Mouse (Mus musculus): ENCODE measurements around the gene Nr5a2. TPM values are rescaled to one million over a fixed set of nuclear protein-coding genes. Genes with fewer than 3 reads are reported as not detected.

The Nr5a2 gene
- total and polyA plus RNA-seq, 2 experiments from 2014 or later: 0.43 to 2.6 TPM

GRCm38 (mm10) chr1:136939220-136939619 lies 21.0 kb downstream of the Nr5a2 start:
- Histone ChIP-seq H3K36me3 (ENCODE audit: insufficient read depth, low read length) (no peaks in the 10 kb centered on the region), H3K9me3 (ENCODE audit: low read length) (no peaks in the 10 kb centered on the region), H3K9ac (replicated peaks; ENCODE audit: low read length, poor library complexity, severe bottlenecking) (no peak overlapping the region), H3K27ac (ENCODE audit: low read depth, low read length) (no peak overlapping the region), H3K27me3 (ENCODE audit: insufficient read depth, low read length) (peaks cover 10% of the 10 kb centered on the region), H3K4me1 (ENCODE audit: insufficient read depth, low read length) (no peaks in the 10 kb centered on the region), H3K4me3 (ENCODE audit: low read depth, low read length) (no peak overlapping the region), H3K4me2 (ENCODE audit: low read depth, low read length, poor library complexity, severe bottlenecking) (no peak overlapping the region)
- no peak for TF ChIP-seq CTCF (IDR thresholded peaks at IDR 0.05)
- ATAC-seq (ENCODE audit: low FRiP score) (no peak), DNase-seq (ENCODE audit: low spot score) (no peak)
- WGBS: 61% methylated on average over 1 of the region's 1 CpGs

DNA sequence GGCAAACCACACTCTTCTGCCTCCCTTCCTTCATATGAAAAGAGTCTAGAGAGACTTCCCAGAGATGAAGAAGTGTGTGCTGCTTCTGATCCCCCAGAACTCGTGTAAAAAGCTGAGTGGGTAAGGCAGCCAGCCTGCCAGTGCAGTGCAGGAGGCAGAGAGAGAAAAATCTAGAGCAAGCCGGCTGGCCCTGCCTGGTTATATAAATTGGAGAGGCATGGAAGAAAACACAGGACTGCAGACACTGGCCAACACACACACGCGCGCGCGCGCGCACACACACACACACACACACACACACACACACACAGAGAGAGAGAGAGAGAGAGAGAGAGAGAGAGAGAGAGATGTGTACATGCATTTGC lies 24.3 kb downstream of the Nr5a2 start:
- Histone ChIP-seq H3K27ac (ENCODE audit: low read depth, low read length) (no peak overlapping the region), H3K9me3 (ENCODE audit: low read length) (no peaks in the 10 kb centered on the region), H3K4me3 (ENCODE audit: low read depth, low read length) (no peak overlapping the region), H3K36me3 (ENCODE audit: insufficient read depth, low read length) (no peaks in the 10 kb centered on the region), H3K4me1 (ENCODE audit: insufficient read depth, low read length) (no peaks in the 10 kb centered on the region), H3K4me2 (ENCODE audit: low read depth, low read length, poor library complexity, severe bottlenecking) (no peak overlapping the region), H3K27me3 (ENCODE audit: insufficient read depth, low read length) (no peaks in the 10 kb centered on the region), H3K9ac (replicated peaks; ENCODE audit: low read length, poor library complexity, severe bottlenecking) (no peak overlapping the region)
- 89% methylated on average over 9 of the region's 9 CpGs for WGBS
- no peak for TF ChIP-seq CTCF (IDR thresholded peaks at IDR 0.05)
- DNase-seq (ENCODE audit: low spot score) (no peak), ATAC-seq (ENCODE audit: low FRiP score) (no peak)

DNA sequence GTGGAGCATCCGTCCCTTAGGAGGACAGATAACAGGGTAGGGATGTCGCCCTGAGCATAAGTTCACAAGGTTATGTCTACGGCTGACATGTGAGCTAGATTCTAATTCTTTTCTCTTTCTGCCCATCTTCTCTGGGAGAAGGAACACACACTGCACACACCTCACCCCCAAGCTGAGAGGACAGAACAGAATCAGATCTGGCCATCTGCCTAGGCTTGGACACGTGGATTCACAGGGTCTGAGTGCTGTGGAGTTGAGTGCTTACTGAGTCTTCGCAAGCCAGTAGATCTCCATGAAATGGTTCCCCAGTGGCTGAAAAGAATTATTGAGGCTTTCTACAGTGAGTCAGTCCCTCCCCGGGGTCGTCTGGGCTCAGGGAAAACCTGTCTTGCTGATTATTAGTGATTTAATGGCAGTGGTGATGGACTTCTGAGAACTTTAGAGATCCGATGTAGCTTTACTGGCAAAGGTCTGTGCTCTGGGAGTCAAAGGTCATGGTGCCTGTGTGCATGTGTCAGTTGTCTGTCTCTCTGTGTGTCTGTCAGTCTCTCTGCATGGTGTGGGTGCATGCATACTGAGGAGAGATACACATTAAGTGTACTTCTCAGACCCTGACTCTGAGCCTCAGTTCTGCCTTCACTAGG lies 24.8 kb downstream of the Nr5a2 start:
- DNase-seq (ENCODE audit: low spot score): no peak
- H3K36me3 ChIP-seq (ENCODE audit: insufficient read depth, low read length): no peaks in the 10 kb centered on the region
- no peak for ATAC-seq (ENCODE audit: low FRiP score)
- no peaks in the 10 kb centered on the region for H3K4me1 ChIP-seq (ENCODE audit: insufficient read depth, low read length)
- H3K4me2 ChIP-seq (ENCODE audit: low read depth, low read length, poor library complexity, severe bottlenecking): no peak overlapping the region
- H3K4me3 ChIP-seq (ENCODE audit: low read depth, low read length): no peak overlapping the region
- no peaks in the 10 kb centered on the region for H3K27me3 ChIP-seq (ENCODE audit: insufficient read depth, low read length)
- H3K27ac ChIP-seq (ENCODE audit: low read depth, low read length): no peak overlapping the region
- TF ChIP-seq CTCF (IDR thresholded peaks at IDR 0.05): no peak
- no peaks in the 10 kb centered on the region for H3K9me3 ChIP-seq (ENCODE audit: low read length)
- H3K9ac ChIP-seq (replicated peaks; ENCODE audit: low read length, poor library complexity, severe bottlenecking): no peak overlapping the region
- 75% methylated on average over 8 of the region's 8 CpGs for WGBS

DNA sequence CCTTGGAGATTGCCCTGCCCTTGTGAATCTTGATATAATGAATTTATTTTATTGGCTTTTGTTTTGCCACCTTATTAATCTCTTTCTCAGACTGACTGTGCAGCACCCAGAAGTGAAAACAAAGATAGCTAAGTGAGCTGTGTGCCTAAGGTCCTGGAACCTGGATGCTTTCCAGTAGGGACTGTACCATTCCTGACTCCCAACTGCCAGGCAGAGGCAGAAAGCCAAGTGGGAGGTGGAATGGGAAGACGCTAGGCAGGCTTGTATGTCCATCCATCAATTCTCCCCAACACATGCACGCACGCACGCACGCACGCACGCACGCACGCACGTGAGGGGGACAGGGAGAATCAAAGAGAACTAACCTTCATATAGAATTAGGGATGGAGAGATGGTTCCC lies 26.2 kb downstream of the Nr5a2 start:
- ATAC-seq (ENCODE audit: low FRiP score) (no peak), DNase-seq (ENCODE audit: low spot score) (no peak)
- Histone ChIP-seq H3K27me3 (ENCODE audit: insufficient read depth, low read length) (no peaks in the 10 kb centered on the region), H3K27ac (ENCODE audit: low read depth, low read length) (no peak overlapping the region), H3K4me2 (ENCODE audit: low read depth, low read length, poor library complexity, severe bottlenecking) (no peak overlapping the region), H3K9me3 (ENCODE audit: low read length) (no peaks in the 10 kb centered on the region), H3K9ac (replicated peaks; ENCODE audit: low read length, poor library complexity, severe bottlenecking) (no peak overlapping the region), H3K4me1 (ENCODE audit: insufficient read depth, low read length) (no peaks in the 10 kb centered on the region), H3K36me3 (ENCODE audit: insufficient read depth, low read length) (no peaks in the 10 kb centered on the region), H3K4me3 (ENCODE audit: low read depth, low read length) (no peak overlapping the region)
- no peak for TF ChIP-seq CTCF (IDR thresholded peaks at IDR 0.05)
- WGBS: 92% methylated on average over 10 of the region's 10 CpGs

- no peak overlapping the region for H3K27ac ChIP-seq (ENCODE audit: low read depth, low read length)
- H3K4me1 ChIP-seq (ENCODE audit: insufficient read depth, low read length): no peaks in the 10 kb centered on the region
- no peak overlapping the region for H3K9ac ChIP-seq (replicated peaks; ENCODE audit: low read length, poor library complexity, severe bottlenecking)
- no peaks in the 10 kb centered on the region for H3K9me3 ChIP-seq (ENCODE audit: low read length)
- no peaks in the 10 kb centered on the region for H3K27me3 ChIP-seq (ENCODE audit: insufficient read depth, low read length)
- DNase-seq (ENCODE audit: low spot score): no peak
- 94% methylated on average over 5 of the region's 5 CpGs for WGBS
- no peak for TF ChIP-seq CTCF (IDR thresholded peaks at IDR 0.05)
- no peak for ATAC-seq (ENCODE audit: low FRiP score)
- H3K4me2 ChIP-seq (ENCODE audit: low read depth, low read length, poor library complexity, severe bottlenecking): no peak overlapping the region
- no peak overlapping the region for H3K4me3 ChIP-seq (ENCODE audit: low read depth, low read length)
- no peaks in the 10 kb centered on the region for H3K36me3 ChIP-seq (ENCODE audit: insufficient read depth, low read length)
Observed at GRCm38 (mm10) chr1:136931026-136931425, 29.2 kb downstream of the Nr5a2 start.

DNA sequence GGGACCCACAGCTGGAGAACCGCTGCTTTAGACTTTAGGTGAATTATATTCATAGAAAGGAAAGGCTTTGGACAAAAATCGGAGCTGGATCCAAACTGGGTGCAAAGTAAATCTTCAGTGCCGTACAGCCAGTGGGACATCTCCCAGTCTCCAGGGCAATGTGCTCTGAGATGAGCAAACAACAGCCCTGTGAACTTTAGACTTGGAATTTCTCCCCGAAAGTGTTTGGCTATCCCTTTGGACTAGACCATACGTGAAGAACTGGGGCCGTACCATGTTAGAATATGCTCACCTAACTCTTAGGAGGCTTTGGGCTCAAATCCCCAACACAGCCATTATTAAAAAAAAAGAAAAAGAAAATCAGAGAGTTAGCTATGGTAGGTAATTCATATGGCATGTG lies 30.5 kb downstream of the Nr5a2 start:
- Histone ChIP-seq H3K4me3 (ENCODE audit: low read depth, low read length) (no peak overlapping the region), H3K36me3 (ENCODE audit: insufficient read depth, low read length) (no peaks in the 10 kb centered on the region), H3K27me3 (ENCODE audit: insufficient read depth, low read length) (no peaks in the 10 kb centered on the region), H3K4me1 (ENCODE audit: insufficient read depth, low read length) (no peaks in the 10 kb centered on the region), H3K4me2 (ENCODE audit: low read depth, low read length, poor library complexity, severe bottlenecking) (no peak overlapping the region), H3K9ac (replicated peaks; ENCODE audit: low read length, poor library complexity, severe bottlenecking) (no peak overlapping the region), H3K9me3 (ENCODE audit: low read length) (no peaks in the 10 kb centered on the region), H3K27ac (ENCODE audit: low read depth, low read length) (no peak overlapping the region)
- TF ChIP-seq CTCF (IDR thresholded peaks at IDR 0.05): no peak
- ATAC-seq (ENCODE audit: low FRiP score): no peak
- DNase-seq (ENCODE audit: low spot score): no peak
- 95% methylated on average over 6 of the region's 6 CpGs for WGBS
